Mouse (Mus musculus) central nervous system, embryonic 11.5 days (tissue): ENCODE results near the gene Alcam. TPM values are rescaled to one million over a fixed set of nuclear protein-coding genes. Genes with fewer than 3 reads are reported as not detected.

Source experiments
- polyA plus RNA-seq: library from polyadenylated mRNA; depleted of rRNA; stranded (reverse); fragments of >200 nt; gene quantifications from 2 replicates; pipeline ENCODE4 v1.2.3, GENCODE M21; 2012; rRNA removed

Alcam gene
- 63.6 and 64.2 TPM in 2 replicates for polyA plus RNA-seq

DNA sequence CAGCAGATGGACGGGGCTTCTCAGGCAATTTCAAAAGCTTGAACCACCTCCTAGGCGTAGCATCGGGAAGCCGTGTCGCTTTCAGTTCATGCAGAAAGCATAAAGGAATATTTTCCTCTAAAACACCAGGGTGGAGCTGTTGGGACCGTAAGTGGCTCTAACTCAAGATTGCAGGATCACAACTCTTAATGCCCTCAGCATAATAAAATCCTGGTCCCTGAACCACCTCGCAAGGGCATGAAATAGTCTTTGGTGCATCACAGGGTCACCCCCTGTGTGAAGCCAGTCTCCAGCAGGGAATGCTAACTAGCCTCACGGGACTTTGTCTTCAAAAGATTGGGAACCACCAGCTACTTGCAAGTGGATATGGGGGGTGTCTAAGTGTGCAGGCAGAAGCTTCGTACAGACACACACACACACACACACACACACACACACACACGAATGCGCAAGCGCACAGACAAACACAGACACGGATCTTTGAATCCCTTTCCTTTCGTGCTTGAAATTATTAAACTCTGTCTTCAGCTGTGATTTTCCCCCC, at the start of gene Alcam:
Alcam (minus strand) TSS at position 104 of the 544 bp plus-strand sequence.

